Mouse (Mus musculus) E14TG2a.4 (cell line): ENCODE measurements at regions not wholly inside any gene's neighbourhood (a gene's known extent, or its start where the extent isn't known, plus 50 kb on each side); places are given as distances from the start of the nearest gene placed in this dataset.

Source experiments
- CTCF ChIP-seq: conservative IDR thresholded peaks from 2 replicates; pipeline ENCODE4 v1.5.1; 2014; ENCODE audit warnings: low read length
- POU5F1 ChIP-seq: IDR thresholded peaks from 2 replicates; pipeline ENCODE4 v1.6.1; 2014; ENCODE audit warnings: low read length, borderline replicate concordance

GRCm38 (mm10) chr2:82508595-82508994 lies 434.8 kb upstream of the Fsip2 start:
- TF ChIP-seq CTCF (no peak), POU5F1 (no peak)
